Mouse (Mus musculus): ENCODE results near the gene Pkd1. TPM values are rescaled to one million over a fixed set of nuclear protein-coding genes. Genes with fewer than 3 reads are reported as not detected.

The Pkd1 gene
- total RNA-seq, 2 experiments from 2014 or later = 67.5 to 71.2 TPM

DNA sequence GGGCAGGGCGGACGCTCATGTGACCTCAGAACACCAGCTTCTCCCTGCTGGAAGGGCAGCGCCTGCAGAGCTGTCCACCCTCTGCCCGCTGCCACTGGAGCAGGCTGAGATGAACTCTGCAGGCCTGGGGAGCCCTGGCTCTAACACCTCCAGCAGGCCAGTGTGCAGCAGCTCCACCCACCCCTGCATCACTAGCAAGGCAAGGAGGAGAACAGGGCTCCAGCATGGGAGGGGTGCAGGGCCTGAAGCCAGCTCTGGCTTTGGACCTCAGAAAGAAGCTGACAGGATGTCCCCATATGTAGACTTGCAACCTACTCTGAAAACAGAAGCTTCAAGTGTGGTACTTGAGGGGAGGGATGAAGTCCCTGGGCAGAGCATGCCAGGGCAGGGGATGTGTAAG is 50.9 kb downstream of the Pkd1 start:
- DNase-seq (ENCODE audit: low spot score in 2 of 2) = no peak

DNA sequence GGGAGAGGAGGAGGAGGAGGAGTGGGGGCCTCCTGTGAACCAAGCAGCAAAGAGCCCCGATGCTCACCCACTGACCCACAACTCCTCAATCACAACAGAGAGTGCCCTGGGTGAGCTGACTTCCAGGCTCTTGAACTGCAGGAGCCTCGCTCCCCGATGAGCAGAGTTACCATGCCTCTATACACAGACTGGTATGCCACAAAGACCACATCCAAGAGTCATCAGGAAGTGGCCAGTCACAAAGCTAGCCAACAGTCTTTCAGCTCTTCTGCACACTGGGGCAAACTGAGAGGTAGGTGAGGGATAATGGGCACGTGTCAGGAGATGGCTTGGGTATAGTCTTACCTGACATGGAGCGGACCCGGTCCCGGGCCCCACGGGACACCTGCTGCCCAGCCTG is 54.3 kb downstream of the Pkd1 start:
- no peak for DNase-seq (ENCODE audit: low spot score in 2 of 2)

- no peak for DNase-seq (ENCODE audit: low spot score in 2 of 2)
Observed at GRCm38 (mm10) chr17:24604557-24604956, 54.9 kb downstream of the Pkd1 start.

GRCm38 (mm10) chr17:24608370-24608769 is 58.7 kb downstream of the Pkd1 start:
- DNase-seq (ENCODE audit: low spot score in 2 of 2) = no peak

- no peak for DNase-seq (ENCODE audit: low spot score in 2 of 2)
Observed at GRCm38 (mm10) chr17:24608874-24609273, 59.2 kb downstream of the Pkd1 start.

GRCm38 (mm10) chr17:24610711-24611110 is 61.1 kb downstream of the Pkd1 start:
- DNase-seq (ENCODE audit: low spot score in 2 of 2) = no peak

DNA sequence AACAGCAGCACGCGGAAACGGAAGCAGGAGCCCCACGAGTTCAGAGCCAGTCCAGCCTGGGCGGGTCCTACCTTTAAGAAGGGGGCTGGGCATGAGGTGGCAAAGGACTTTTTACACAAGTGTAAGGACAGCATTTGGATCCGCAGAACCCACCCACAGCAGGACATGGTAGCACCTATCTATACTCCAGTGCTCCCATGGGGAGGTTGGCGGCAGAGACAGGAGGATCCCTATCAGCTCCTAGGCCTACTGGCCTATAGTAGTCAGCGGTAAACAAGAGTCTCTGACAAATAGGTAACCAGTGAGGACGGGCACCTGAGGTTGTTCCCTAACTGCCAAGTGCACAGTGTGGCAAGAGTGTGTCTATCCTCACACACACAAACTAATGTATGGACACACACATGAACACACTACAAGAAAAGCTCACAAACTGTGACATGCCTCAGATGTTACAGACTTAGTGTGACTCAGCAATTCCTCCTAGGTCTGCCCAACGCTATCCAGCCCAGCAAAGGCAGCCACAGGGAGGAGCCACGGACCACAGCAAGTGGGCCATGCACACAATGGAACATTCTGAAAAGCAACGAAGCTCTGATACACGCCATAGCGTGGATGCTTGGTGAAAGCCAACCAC is 68.0 kb downstream of the Pkd1 start:
- no peak for DNase-seq (ENCODE audit: low spot score in 2 of 2)

GRCm38 (mm10) chr17:24625472-24625871 is 75.8 kb downstream of the Pkd1 start:
- no peak for DNase-seq (ENCODE audit: low spot score in 2 of 2)

GRCm38 (mm10) chr17:24628646-24629045 is 79.0 kb downstream of the Pkd1 start:
- DNase-seq (ENCODE audit: low spot score in 2 of 2) = peak; percentile 69 to 71

DNA sequence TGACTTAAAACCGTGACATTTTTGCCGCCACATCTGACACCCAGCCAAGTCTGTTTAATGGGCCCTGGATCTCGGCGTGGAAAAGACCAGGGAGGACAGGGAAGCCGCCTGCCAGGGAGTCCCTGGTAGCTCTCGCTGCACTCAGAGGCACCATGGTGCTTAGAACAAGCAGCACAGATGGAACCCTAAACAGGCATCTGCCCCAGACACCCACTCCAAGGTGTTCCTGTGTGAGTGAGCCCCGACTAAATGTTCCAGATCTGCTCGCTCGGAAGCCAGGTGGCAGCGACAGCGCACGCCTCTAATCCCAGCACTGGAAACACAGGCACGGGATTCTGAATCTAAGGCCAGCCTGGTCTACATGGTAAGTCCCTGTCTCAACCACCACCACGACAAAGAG is 80.4 kb downstream of the Pkd1 start:
- peak; percentile 30 to 43 for DNase-seq (ENCODE audit: low spot score in 2 of 2)

GRCm38 (mm10) chr17:24632167-24632812 is 82.7 kb downstream of the Pkd1 start, which contains the start of the genes Tsc2 and Nthl1:
Tsc2 (minus strand) TSS chr17:24632630.
Nthl1 (plus strand) TSS chr17:24632680.
- DNase-seq (ENCODE audit: low spot score in 2 of 2) = peak; percentile 80 to 89

DNA sequence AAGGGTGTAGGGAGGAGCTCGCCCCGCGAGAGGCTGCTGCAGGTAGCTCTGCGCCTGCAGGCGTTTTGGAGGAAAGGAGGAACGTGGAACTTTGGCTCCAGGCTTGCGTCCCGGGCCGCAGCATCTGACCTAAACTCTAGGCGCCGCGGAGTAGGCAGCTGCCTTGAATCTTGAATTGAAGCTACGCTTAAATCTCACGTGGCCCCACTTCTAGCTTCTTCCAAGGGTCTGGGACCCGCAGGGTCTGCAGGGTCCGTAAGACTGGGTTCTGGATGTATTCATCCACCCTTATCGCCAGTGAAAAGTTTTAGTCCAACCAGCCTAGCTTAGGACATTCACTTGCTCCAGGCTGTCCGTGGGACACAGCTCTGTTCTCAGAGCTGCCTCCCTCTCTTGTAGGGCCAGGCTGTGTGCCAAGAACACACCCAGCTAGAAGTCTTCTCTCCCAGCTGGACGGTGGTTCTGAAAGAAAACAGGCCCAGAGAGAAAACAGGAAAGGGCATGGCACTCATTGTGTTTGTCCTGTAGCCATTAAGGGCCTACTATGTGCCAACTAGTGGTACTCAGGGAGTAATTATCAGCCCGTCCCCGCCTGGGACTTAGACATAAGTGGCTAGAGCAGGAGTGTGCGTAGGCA is 83.3 kb downstream of the Pkd1 start:
- peak in 1 of 2 experiments; percentile 29 for DNase-seq (ENCODE audit: low spot score in 2 of 2)

- no peak for DNase-seq (ENCODE audit: low spot score in 2 of 2)
Observed at GRCm38 (mm10) chr17:24633831-24634230, 84.2 kb downstream of the Pkd1 start.

GRCm38 (mm10) chr17:24635024-24635423 is 85.4 kb downstream of the Pkd1 start:
- DNase-seq (ENCODE audit: low spot score in 2 of 2) = peak in 1 of 2 experiments; percentile 45

- no peak for DNase-seq (ENCODE audit: low spot score in 2 of 2)
Observed at GRCm38 (mm10) chr17:24635694-24636093, 86.1 kb downstream of the Pkd1 start.

GRCm38 (mm10) chr17:24636781-24637481 is 87.3 kb downstream of the Pkd1 start:
- DNase-seq (ENCODE audit: low spot score in 2 of 2) = no peak

DNA sequence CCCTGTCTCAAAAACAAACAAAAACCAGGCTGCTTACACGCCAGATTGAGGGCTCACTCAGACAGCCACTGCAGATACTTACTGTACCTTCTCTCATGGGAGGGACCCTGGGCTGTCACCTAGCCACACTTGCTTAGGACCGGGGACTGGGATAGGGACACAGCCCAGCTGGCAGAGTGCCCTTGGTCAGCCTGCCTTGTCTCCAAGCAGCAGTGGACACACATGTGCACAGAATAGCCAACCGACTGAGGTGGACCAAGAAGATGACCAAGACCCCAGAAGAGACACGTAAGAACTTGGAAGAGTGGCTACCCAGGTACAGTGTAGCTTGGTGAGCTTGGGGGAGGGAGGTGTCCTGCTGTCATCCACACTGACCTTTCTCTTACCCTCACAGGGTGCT is 88.6 kb downstream of the Pkd1 start:
- DNase-seq (ENCODE audit: low spot score in 2 of 2) = no peak

DNA sequence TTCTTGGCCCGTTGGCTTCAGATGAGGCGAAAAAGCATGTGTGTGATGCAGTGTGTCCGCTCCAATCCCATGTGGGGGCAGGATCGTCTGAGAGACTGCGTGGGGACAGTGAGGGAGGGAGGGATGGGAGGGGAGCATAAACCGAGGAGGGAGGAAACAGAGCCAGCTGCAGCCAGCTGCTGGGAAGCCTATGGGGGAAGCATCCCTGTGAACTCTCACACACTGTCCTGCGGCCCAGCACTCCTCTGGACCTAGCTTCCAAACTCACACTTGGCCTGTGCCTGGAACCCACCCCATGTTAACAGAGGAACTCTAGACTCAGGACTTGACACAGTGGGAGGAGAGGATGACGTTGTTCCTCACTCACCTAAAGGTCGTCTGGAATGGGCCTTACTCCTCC is 89.2 kb downstream of the Pkd1 start:
- no peak for DNase-seq (ENCODE audit: low spot score in 2 of 2)

- no peak for DNase-seq (ENCODE audit: low spot score in 2 of 2)
Observed at GRCm38 (mm10) chr17:24639571-24639988, 89.9 kb downstream of the Pkd1 start.

DNA sequence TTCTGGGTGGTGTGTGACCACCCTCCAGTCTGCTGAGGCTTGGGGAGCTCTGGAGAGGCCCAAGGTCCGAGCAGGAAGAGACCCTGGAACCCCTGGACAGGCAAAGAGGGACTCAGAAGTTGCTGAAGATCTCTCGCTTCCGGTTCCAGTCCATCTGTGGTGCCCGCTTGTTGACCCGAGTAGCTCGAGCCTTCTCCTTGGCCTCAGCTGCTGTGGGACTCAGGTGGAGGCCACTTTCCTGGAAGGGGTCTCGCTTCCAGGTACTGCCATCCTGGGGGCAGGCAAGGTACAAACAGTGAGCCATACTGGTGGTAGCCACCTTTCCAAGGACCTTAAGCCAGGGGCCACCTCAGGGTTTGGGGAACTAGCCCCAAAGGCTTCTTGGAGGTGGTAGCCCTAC is 90.5 kb downstream of the Pkd1 start:
- DNase-seq (ENCODE audit: low spot score in 2 of 2) = no peak

DNA sequence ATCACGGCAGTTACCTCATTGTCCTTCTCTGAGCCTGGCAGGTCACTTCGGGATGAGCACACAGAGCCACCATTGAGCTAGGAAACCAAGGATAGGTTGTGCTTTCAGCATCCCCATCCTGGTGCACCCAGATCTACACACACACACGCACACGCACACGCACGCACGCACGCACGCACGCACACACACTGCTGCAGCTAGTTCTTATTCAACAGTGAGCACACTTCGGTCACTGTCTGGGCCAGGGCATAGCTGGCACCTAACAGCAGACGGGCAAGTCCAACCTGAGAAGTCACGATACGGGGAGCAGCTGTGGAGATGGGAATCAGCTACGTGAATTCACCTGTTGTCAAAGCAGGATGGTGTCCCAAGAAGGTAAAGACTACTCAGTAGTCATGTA is 90.9 kb downstream of the Pkd1 start:
- DNase-seq (ENCODE audit: low spot score in 2 of 2) = no peak

GRCm38 (mm10) chr17:24641944-24642343 is 92.3 kb downstream of the Pkd1 start:
- no peak for DNase-seq (ENCODE audit: low spot score in 2 of 2)
